Mouse (Mus musculus) C2C12 (cell line): ENCODE data around the gene Vps13d.

Experiments
- CEBPB ChIP-seq: IDR thresholded peaks from one replicate; pipeline ENCODE4 v1.6.1; 2011; ENCODE audit warnings: low read depth, mild to moderate bottlenecking, control low read depth, moderate library complexity
- CTCF ChIP-seq: IDR thresholded peaks from one replicate; pipeline ENCODE4 v1.5.1; 2011; ENCODE audit not compliant: control insufficient read depth, insufficient read depth, insufficient read length
- FOSL1 ChIP-seq: IDR thresholded peaks from one replicate; pipeline ENCODE4 v1.8.0; 2011; ENCODE audit warnings: mild to moderate bottlenecking, low read length; ENCODE audit not compliant: poor library complexity, insufficient read depth, severe bottlenecking
- MAX ChIP-seq: IDR thresholded peaks from one replicate; pipeline ENCODE4 v1.6.1; 2011; ENCODE audit warnings: mild to moderate bottlenecking, control low read depth
- MYOD1 ChIP-seq: IDR thresholded peaks from one replicate; pipeline ENCODE4 v1.6.1; 2011; ENCODE audit warnings: low read depth; ENCODE audit not compliant: control insufficient read depth, insufficient read length
- MYOG ChIP-seq: IDR thresholded peaks from one replicate; pipeline ENCODE4 v1.6.1; 2011; ENCODE audit not compliant: control insufficient read depth, insufficient read length; ENCODE audit errors: extremely low read depth
- USF1 ChIP-seq: IDR thresholded peaks from one replicate; pipeline ENCODE4 v1.6.1; 2011; ENCODE audit warnings: low read depth, mild to moderate bottlenecking, control low read depth, moderate library complexity

- TF ChIP-seq CTCF = no peak
- TF ChIP-seq MYOD1 = no peak
- no peak for TF ChIP-seq MAX
- TF ChIP-seq CEBPB = no peak
- no peak for TF ChIP-seq MYOG
- no peak for TF ChIP-seq USF1
- no peak for TF ChIP-seq FOSL1
Observed at GRCm38 (mm10) chr4:145236027-145236426, 41.2 kb upstream of the Vps13d start.
